Mouse (Mus musculus): ENCODE data around the gene Zfp740. TPM values are rescaled to one million over a fixed set of nuclear protein-coding genes. Genes with fewer than 3 reads are reported as not detected.
A peak's percentile ranks its signal among the peaks of the same experiment; 100 is the strongest.

Zfp740 gene
- polyA plus RNA-seq, 1 experiment: 71.9 TPM

- no peak overlapping the region for H3K4me3 ChIP-seq (ENCODE audit: control insufficient read depth, insufficient read depth, low read length)
- WGBS: 93% methylated on average over 7 of the region's 7 CpGs
Observed at GRCm38 (mm10) chr15:102232764-102233163, 29.7 kb downstream of the Zfp740 start.

GRCm38 (mm10) chr15:102233896-102234295 lies 30.8 kb downstream of the Zfp740 start:
- no peak overlapping the region; the same call in 1 of the 2 replicates for H3K27ac ChIP-seq (ENCODE audit: control insufficient read depth, insufficient read depth, low read length)

More at GRCm38 (mm10) chr15:102232764-102233163, 29.7 kb downstream of the Zfp740 start:
- Histone ChIP-seq H3K4me1 (replicated peaks; ENCODE audit: control insufficient read depth, insufficient read depth, low read length) (peaks cover 47% of the 10 kb centered on the region), H3K36me3 (ENCODE audit: control insufficient read depth, insufficient read depth, low read length) (no peaks in the 10 kb centered on the region), H3K27me3 (ENCODE audit: control insufficient read depth, insufficient read depth, low read length) (no peaks in the 10 kb centered on the region), H3K27ac (ENCODE audit: control insufficient read depth, insufficient read depth, low read length) (no peak overlapping the region)
- DNase-seq: no peak
- TF ChIP-seq POLR2A (IDR thresholded peaks at IDR 0.05; ENCODE audit: control insufficient read depth, extremely low read depth, insufficient read depth, low read length, poor library complexity) (no peak), CTCF (IDR thresholded peaks at IDR 0.05; ENCODE audit: borderline replicate concordance, control insufficient read depth, extremely low read depth, insufficient read depth, low read length, poor library complexity) (no peak)

GRCm38 (mm10) chr15:102235371-102236027 lies 32.5 kb downstream of the Zfp740 start:
- TF ChIP-seq CTCF (IDR thresholded peaks at IDR 0.05; ENCODE audit: borderline replicate concordance, control insufficient read depth, extremely low read depth, insufficient read depth, low read length, poor library complexity): no peak
- no peak for TF ChIP-seq POLR2A (IDR thresholded peaks at IDR 0.05; ENCODE audit: control insufficient read depth, extremely low read depth, insufficient read depth, low read length, poor library complexity)
- no peak overlapping the region for H3K27ac ChIP-seq (ENCODE audit: control insufficient read depth, insufficient read depth, low read length)
- no peak overlapping the region for H3K4me3 ChIP-seq (ENCODE audit: control insufficient read depth, insufficient read depth, low read length)
- peaks cover 46% of the 10 kb centered on the region for H3K4me1 ChIP-seq (replicated peaks; ENCODE audit: control insufficient read depth, insufficient read depth, low read length)
- 26% methylated on average over 21 of the region's 21 CpGs for WGBS
- peak; percentile 31 for DNase-seq
- no peaks in the 10 kb centered on the region for H3K36me3 ChIP-seq (ENCODE audit: control insufficient read depth, insufficient read depth, low read length)
- H3K27me3 ChIP-seq (ENCODE audit: control insufficient read depth, insufficient read depth, low read length): no peaks in the 10 kb centered on the region

More at GRCm38 (mm10) chr15:102233896-102234295, 30.8 kb downstream of the Zfp740 start:
- Histone ChIP-seq H3K4me3 (ENCODE audit: control insufficient read depth, insufficient read depth, low read length) (no peak overlapping the region), H3K4me1 (replicated peaks; ENCODE audit: control insufficient read depth, insufficient read depth, low read length) (peaks cover 47% of the 10 kb centered on the region), H3K36me3 (ENCODE audit: control insufficient read depth, insufficient read depth, low read length) (no peaks in the 10 kb centered on the region), H3K27me3 (ENCODE audit: control insufficient read depth, insufficient read depth, low read length) (no peaks in the 10 kb centered on the region)
- TF ChIP-seq POLR2A (IDR thresholded peaks at IDR 0.05; ENCODE audit: control insufficient read depth, extremely low read depth, insufficient read depth, low read length, poor library complexity) (no peak), CTCF (IDR thresholded peaks at IDR 0.05; ENCODE audit: borderline replicate concordance, control insufficient read depth, extremely low read depth, insufficient read depth, low read length, poor library complexity) (no peak)
- WGBS: 0% methylated on average over 2 of the region's 2 CpGs
- DNase-seq: peak; percentile 37

GRCm38 (mm10) chr15:102238543-102239259 lies 35.7 kb downstream of the Zfp740 start:
- Histone ChIP-seq H3K27me3 (ENCODE audit: control insufficient read depth, insufficient read depth, low read length) (no peaks in the 10 kb centered on the region), H3K4me3 (ENCODE audit: control insufficient read depth, insufficient read depth, low read length) (no peak overlapping the region), H3K4me1 (replicated peaks; ENCODE audit: control insufficient read depth, insufficient read depth, low read length) (peaks cover 28% of the 10 kb centered on the region), H3K36me3 (ENCODE audit: control insufficient read depth, insufficient read depth, low read length) (no peaks in the 10 kb centered on the region), H3K27ac (ENCODE audit: control insufficient read depth, insufficient read depth, low read length) (no peak overlapping the region)
- 91% methylated on average over 14 of the region's 14 CpGs for WGBS
- no peak for DNase-seq
- no peak for TF ChIP-seq POLR2A (IDR thresholded peaks at IDR 0.05; ENCODE audit: control insufficient read depth, extremely low read depth, insufficient read depth, low read length, poor library complexity)
- TF ChIP-seq CTCF (IDR thresholded peaks at IDR 0.05; ENCODE audit: borderline replicate concordance, control insufficient read depth, extremely low read depth, insufficient read depth, low read length, poor library complexity): no peak

GRCm38 (mm10) chr15:102239260-102239590 lies 36.2 kb downstream of the Zfp740 start:
- 22% methylated on average over 9 of the region's 9 CpGs for WGBS
- TF ChIP-seq CTCF (IDR thresholded peaks at IDR 0.05; ENCODE audit: borderline replicate concordance, control insufficient read depth, extremely low read depth, insufficient read depth, low read length, poor library complexity): peak; percentile 89
- no peak for TF ChIP-seq POLR2A (IDR thresholded peaks at IDR 0.05; ENCODE audit: control insufficient read depth, extremely low read depth, insufficient read depth, low read length, poor library complexity)
- peak; percentile 84 for DNase-seq
- no peaks in the 10 kb centered on the region for H3K36me3 ChIP-seq (ENCODE audit: control insufficient read depth, insufficient read depth, low read length)
- H3K4me3 ChIP-seq (ENCODE audit: control insufficient read depth, insufficient read depth, low read length): no peak overlapping the region
- H3K27me3 ChIP-seq (ENCODE audit: control insufficient read depth, insufficient read depth, low read length): no peaks in the 10 kb centered on the region
- H3K4me1 ChIP-seq (replicated peaks; ENCODE audit: control insufficient read depth, insufficient read depth, low read length): peaks cover 24% of the 10 kb centered on the region
- H3K27ac ChIP-seq (ENCODE audit: control insufficient read depth, insufficient read depth, low read length): no peak overlapping the region

GRCm38 (mm10) chr15:102239851-102240250 lies 36.8 kb downstream of the Zfp740 start:
- Histone ChIP-seq H3K4me3 (ENCODE audit: control insufficient read depth, insufficient read depth, low read length) (no peak overlapping the region), H3K27me3 (ENCODE audit: control insufficient read depth, insufficient read depth, low read length) (no peaks in the 10 kb centered on the region), H3K4me1 (replicated peaks; ENCODE audit: control insufficient read depth, insufficient read depth, low read length) (peaks cover 17% of the 10 kb centered on the region), H3K27ac (ENCODE audit: control insufficient read depth, insufficient read depth, low read length) (no peak overlapping the region), H3K36me3 (ENCODE audit: control insufficient read depth, insufficient read depth, low read length) (no peaks in the 10 kb centered on the region)
- DNase-seq: no peak
- 89% methylated on average over 11 of the region's 11 CpGs for WGBS
- no peak for TF ChIP-seq POLR2A (IDR thresholded peaks at IDR 0.05; ENCODE audit: control insufficient read depth, extremely low read depth, insufficient read depth, low read length, poor library complexity)
- TF ChIP-seq CTCF (IDR thresholded peaks at IDR 0.05; ENCODE audit: borderline replicate concordance, control insufficient read depth, extremely low read depth, insufficient read depth, low read length, poor library complexity): no peak

Data from thymus, adult 2 months (tissue).